Mouse (Mus musculus) midbrain, embryonic 14.5 days (tissue): ENCODE results near the gene Tmem39a. TPM values are rescaled to one million over a fixed set of nuclear protein-coding genes. Genes with fewer than 3 reads are reported as not detected.

Source experiments
- ATAC-seq: fragments of 200-750 bp; cut with Nextera tagmentation; 2 replicates; pipeline ENCODE4 v1.8.0; 2017; ENCODE audit warnings: moderate number of reproducible peaks, moderate library complexity; ENCODE audit not compliant: low FRiP score, low TSS enrichment
- DNase-seq: peaks from one replicate; pipeline ENCODE4 v3.0.0-alpha.2; 2015
- H3K27ac ChIP-seq: fragments of 300-500 bp; sonication (generic); replicated peaks from 2 replicates; pipeline ENCODE4 v1.5.1; 2014; ENCODE audit warnings: mild to moderate bottlenecking, low read depth, low read length, moderate library complexity
- H3K27me3 ChIP-seq: fragments of 300-500 bp; sonication (generic); 2 replicates; pipeline ENCODE4 v1.6.1; 2014; ENCODE audit warnings: low read length, control low read depth, mixed read lengths; ENCODE audit not compliant: control insufficient read depth, insufficient read depth
- H3K36me3 ChIP-seq: fragments of 300-500 bp; sonication (generic); 2 replicates; pipeline ENCODE4 v1.6.1; 2014; ENCODE audit warnings: low read length, control low read depth; ENCODE audit not compliant: control insufficient read depth, insufficient read depth
- H3K4me1 ChIP-seq: fragments of 300-500 bp; sonication (generic); 2 replicates; pipeline ENCODE4 v1.6.1; 2014; ENCODE audit warnings: mild to moderate bottlenecking, antibody characterized with exemption, low read length, control low read depth; ENCODE audit not compliant: control insufficient read depth, insufficient read depth
- H3K4me2 ChIP-seq: fragments of 300-500 bp; sonication (generic); 2 replicates; pipeline ENCODE4 v1.6.1; 2014; ENCODE audit warnings: mild to moderate bottlenecking, low read length, moderate library complexity
- H3K4me3 ChIP-seq: fragments of 300-500 bp; sonication (generic); replicated peaks from 2 replicates; pipeline ENCODE4 v1.5.1; 2014; ENCODE audit warnings: low read depth, low read length
- H3K9ac ChIP-seq: fragments of 300-500 bp; sonication (generic); replicated peaks from 2 replicates; pipeline ENCODE4 v1.6.1; 2014; ENCODE audit warnings: mild to moderate bottlenecking, low read length, moderate library complexity
- H3K9me3 ChIP-seq: fragments of 300-500 bp; sonication (generic); 2 replicates; pipeline ENCODE4 v1.6.1; 2016; ENCODE audit warnings: low read length, control low read depth, mixed read lengths; ENCODE audit not compliant: control insufficient read depth
- WGBS: fragments of 180-500 bp; shearing (Covaris S2); extraction: QIAGEN DNeasy Blood & Tissue Kit; methylation state at CpG from one replicate; pipeline ENCODE4 v1.1.7; 2014; 5-methylcytosine and 5-hydroxymethylcytosine counted together
- polyA plus RNA-seq: library from polyadenylated mRNA; unstranded; fragments of >200 nt; fragmentation: Nextera tagmentation; extraction: Ambion mirVana; gene quantifications from 2 replicates; pipeline ENCODE4 v1.2.1, GENCODE M21; 2014

Gene Tmem39a
- polyA plus RNA-seq, 1 experiment from 2014 or later = 38.6 TPM

DNA sequence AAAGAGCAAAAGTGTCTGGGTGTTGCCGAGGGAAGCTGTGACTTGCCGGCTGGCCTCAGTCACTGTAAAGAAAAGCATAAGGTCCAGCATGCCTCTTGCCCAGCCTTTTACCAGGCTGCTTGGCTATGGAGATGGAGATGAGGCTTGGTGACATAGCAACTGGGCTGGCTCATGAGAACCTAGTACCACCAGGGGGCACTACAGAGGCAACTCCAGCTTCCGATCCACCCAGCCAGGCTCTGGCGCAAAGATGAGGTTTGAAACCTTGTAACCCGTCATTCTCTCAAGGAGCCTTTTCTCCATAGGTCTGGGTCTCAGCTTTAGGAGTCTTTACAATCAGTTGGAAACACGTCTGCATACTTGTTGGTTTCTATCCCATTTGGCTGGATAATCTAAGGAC lies 60.6 kb downstream of the Tmem39a start:
- Histone ChIP-seq H3K9me3 (no peaks in the 10 kb centered on the region), H3K9ac (no peak overlapping the region), H3K27me3 (no peaks in the 10 kb centered on the region), H3K4me1 (no peaks in the 10 kb centered on the region), H3K4me3 (no peak overlapping the region), H3K27ac (no peak overlapping the region), H3K4me2 (no peak overlapping the region), H3K36me3 (no peaks in the 10 kb centered on the region)
- ATAC-seq (peak; percentile 53; the same call in 1 of the 2 replicates), DNase-seq (peak; percentile 88)
- WGBS = 17% methylated on average over 6 of the region's 6 CpGs

DNA sequence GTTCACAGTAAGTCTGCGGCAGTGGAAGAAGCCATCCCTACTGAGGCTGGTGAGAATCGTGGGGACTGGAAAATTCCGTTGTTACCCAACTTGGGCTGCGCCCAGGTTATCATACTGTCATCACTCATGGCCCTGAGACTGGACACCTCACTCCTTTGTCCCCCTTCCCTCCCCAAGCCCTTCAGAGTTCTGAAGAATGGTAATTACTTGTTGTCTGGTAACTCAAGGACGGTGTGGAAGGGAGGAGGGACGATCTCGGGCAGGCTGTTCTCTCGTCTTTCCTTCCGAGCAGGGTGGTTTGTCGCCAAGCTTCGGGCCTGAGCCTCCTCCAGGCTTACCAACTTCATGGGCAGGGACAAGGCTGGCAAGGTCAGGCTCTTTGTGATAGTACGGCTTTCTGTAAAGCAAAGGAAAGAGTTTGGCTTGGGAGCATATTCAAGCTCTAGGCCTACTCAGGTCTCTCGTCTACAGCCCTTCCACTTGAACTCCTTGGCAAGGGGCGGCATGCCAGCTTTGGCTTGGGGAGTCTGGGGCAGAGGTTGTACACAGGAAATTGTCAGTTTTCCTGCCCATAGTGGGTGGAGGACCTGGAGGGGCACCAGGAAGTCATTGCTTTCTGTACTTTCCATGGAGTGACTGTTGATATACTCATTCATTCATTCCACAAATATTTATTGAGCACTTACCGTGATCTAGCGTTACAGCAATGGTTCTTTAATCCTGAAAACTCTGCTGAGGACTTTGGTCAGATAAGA lies 62.4 kb downstream of the Tmem39a start:
- H3K4me3 ChIP-seq = no peak overlapping the region
- ATAC-seq = no peak
- no peak for DNase-seq
- H3K27me3 ChIP-seq = no peaks in the 10 kb centered on the region
- H3K4me2 ChIP-seq = no peak overlapping the region
- H3K9me3 ChIP-seq = no peaks in the 10 kb centered on the region
- no peak overlapping the region for H3K9ac ChIP-seq
- no peaks in the 10 kb centered on the region for H3K36me3 ChIP-seq
- 94% methylated on average over 16 of the region's 16 CpGs for WGBS
- no peaks in the 10 kb centered on the region for H3K4me1 ChIP-seq
- H3K27ac ChIP-seq = no peak overlapping the region

DNA sequence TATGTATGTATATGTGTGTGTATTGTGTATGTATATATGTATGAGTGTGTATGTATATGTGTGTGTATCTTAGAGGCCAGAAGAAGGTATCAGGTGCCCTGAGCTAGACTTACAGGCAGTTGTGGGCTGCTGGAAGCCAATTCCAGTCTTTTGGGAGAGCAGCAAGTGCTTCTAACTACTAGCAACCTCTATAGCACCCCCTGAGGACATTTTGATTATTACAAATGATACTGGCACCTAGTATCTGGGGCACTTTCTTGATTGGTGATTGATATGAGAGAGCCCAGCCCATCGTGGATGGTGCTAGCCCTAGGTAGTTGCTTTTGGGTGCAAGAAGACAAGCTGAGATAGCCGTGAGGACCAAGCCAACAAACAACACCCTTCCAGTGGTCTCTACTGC lies 63.8 kb downstream of the Tmem39a start:
- WGBS = 73% methylated on average over 2 of the region's 2 CpGs
- Histone ChIP-seq H3K27me3 (no peaks in the 10 kb centered on the region), H3K4me3 (no peak overlapping the region), H3K9ac (no peak overlapping the region), H3K4me2 (no peak overlapping the region), H3K4me1 (no peaks in the 10 kb centered on the region), H3K36me3 (no peaks in the 10 kb centered on the region), H3K27ac (no peak overlapping the region), H3K9me3 (no peaks in the 10 kb centered on the region)
- DNase-seq (peak; percentile 47), ATAC-seq (no peak)

DNA sequence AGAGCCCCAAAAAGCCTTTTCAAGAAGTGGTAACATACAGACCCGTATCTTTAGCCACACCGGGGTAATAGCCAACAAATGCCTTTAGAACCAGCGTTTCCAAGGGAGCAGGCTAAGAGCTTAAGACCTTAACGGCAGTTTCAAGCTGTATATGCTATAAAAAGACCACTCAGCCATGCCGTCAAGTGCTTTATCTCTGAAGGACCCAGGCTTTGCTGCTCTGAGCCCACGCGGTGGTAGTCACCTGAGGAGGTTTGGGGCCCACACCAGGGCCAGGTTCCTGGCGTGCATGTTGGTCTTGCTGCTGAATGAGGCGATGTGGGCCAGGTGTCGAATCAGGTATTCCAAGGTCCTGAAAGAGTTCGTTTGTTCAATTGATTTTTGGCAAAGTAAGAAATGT lies 65.8 kb downstream of the Tmem39a start:
- no peak for ATAC-seq
- no peak for DNase-seq
- no peak overlapping the region for H3K4me2 ChIP-seq
- H3K4me1 ChIP-seq = no peaks in the 10 kb centered on the region
- 77% methylated on average over 11 of the region's 11 CpGs for WGBS
- H3K9ac ChIP-seq = no peak overlapping the region
- no peak overlapping the region for H3K4me3 ChIP-seq
- no peaks in the 10 kb centered on the region for H3K27me3 ChIP-seq
- H3K27ac ChIP-seq = no peak overlapping the region
- H3K36me3 ChIP-seq = no peaks in the 10 kb centered on the region
- no peaks in the 10 kb centered on the region for H3K9me3 ChIP-seq

DNA sequence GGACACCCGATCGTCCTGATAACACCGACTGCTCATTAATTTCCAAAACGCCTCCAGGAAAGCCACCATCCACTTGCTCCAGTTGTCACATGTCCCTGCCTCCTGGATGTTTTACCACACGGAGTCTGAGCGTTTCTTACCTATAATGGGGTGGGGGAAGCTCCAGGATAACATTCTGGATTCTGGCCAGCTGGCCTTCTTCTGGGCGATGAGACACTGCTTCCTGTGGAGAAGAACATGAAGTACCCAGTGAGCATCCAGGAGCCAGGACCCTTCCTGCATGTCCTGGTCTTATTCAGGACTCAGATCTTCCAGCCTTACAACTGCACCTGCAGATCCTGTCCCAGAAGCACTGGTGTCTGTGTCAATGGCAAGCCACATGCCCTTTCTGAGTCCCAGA lies 66.9 kb downstream of the Tmem39a start:
- Histone ChIP-seq H3K4me1 (no peaks in the 10 kb centered on the region), H3K27ac (no peak overlapping the region), H3K4me2 (no peak overlapping the region), H3K36me3 (no peaks in the 10 kb centered on the region), H3K27me3 (no peaks in the 10 kb centered on the region), H3K4me3 (no peak overlapping the region), H3K9me3 (no peaks in the 10 kb centered on the region), H3K9ac (no peak overlapping the region)
- ATAC-seq = no peak
- WGBS = 94% methylated on average over 7 of the region's 7 CpGs
- DNase-seq = no peak

DNA sequence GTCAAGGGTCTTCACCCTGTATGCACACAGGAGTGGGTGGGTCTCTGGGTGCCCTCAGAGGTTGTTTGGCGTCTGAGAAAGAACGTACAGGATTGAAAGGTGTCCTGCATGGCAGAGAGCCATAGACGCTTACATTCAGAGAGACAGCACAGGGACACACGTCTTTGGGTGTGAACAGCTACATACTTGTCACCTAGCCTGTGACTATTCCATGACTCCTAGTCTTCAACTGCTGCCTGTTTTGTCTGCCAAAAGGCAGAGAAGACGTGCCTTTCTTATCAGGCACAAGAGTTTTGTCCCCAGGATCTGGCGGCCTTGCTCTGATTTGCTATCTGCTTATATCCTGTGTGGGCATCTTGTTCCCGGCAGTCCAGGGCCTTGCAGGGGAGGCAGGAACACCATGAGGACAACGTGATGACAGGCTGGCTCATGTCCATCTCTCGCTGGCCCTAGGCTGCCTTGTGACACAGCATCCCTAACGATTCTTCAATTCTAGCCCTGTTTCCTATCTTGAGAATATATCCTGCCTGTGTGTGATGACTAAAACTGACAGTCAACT lies 67.4 kb downstream of the Tmem39a start:
- no peak overlapping the region for H3K27ac ChIP-seq
- H3K9me3 ChIP-seq = no peaks in the 10 kb centered on the region
- H3K27me3 ChIP-seq = no peaks in the 10 kb centered on the region
- H3K4me1 ChIP-seq = no peaks in the 10 kb centered on the region
- H3K4me3 ChIP-seq = no peak overlapping the region
- H3K36me3 ChIP-seq = no peaks in the 10 kb centered on the region
- DNase-seq (no peak), ATAC-seq (no peak)
- WGBS = 88% methylated on average over 10 of the region's 10 CpGs
- H3K9ac ChIP-seq = no peak overlapping the region
- no peak overlapping the region for H3K4me2 ChIP-seq

DNA sequence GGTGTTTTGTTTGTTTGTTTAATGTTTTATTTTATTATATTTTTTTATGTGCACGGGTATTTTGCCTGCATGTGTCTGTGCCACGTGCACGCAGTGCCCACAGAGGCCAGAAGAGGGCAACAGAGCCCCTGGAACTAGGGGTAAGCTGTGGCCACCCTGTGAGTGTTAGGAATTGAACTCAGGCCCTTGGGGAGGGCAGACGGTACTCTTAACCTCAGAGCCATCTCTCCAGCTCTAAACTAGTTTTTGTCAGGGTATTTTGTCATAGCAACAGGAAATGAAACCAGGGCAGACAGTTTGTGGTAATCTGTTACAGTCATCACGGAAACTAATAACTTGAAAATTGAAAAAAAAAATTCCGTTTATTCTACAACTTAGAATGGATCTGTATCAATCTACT lies 73.6 kb downstream of the Tmem39a start:
- Histone ChIP-seq H3K4me2 (no peak overlapping the region), H3K9me3 (no peaks in the 10 kb centered on the region), H3K4me1 (no peaks in the 10 kb centered on the region), H3K27me3 (no peaks in the 10 kb centered on the region), H3K4me3 (no peak overlapping the region), H3K27ac (no peak overlapping the region), H3K36me3 (no peaks in the 10 kb centered on the region), H3K9ac (no peak overlapping the region)
- WGBS = 65% methylated on average over 6 of the region's 6 CpGs
- ATAC-seq (no peak), DNase-seq (peak; percentile 46)

DNA sequence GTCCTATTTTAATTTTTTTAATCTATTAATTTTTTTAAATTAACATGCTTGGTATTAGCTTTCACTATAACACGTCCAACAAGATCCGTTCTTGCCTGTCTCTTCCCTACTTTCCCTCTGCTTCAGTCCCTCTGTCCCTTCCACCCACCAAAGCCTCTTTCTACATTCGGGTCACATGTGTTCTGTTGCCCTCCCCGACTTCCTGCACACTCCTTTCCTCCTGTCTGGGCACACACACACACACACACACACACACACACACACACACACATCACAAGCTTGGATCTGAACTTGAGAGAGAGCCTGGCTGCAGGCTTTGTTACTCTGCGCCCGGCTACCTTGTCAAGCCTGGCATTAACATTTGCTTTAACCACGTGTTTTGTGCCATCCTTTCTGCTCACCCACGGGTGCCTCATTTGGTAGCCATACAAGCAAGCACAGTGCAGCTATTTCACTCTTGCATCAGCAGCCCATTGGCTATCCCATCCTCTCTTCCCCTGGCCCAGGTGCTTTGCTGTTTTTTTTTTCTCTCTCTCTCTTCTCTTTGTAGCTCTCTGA lies 77.4 kb downstream of the Tmem39a start:
- H3K9ac ChIP-seq = no peak overlapping the region
- no peak overlapping the region for H3K4me3 ChIP-seq
- H3K36me3 ChIP-seq = no peaks in the 10 kb centered on the region
- H3K9me3 ChIP-seq = no peaks in the 10 kb centered on the region
- ATAC-seq (no peak), DNase-seq (no peak)
- WGBS = 77% methylated on average over 8 of the region's 8 CpGs
- H3K4me2 ChIP-seq = no peak overlapping the region
- no peak overlapping the region for H3K27ac ChIP-seq
- H3K4me1 ChIP-seq = no peaks in the 10 kb centered on the region
- H3K27me3 ChIP-seq = no peaks in the 10 kb centered on the region

DNA sequence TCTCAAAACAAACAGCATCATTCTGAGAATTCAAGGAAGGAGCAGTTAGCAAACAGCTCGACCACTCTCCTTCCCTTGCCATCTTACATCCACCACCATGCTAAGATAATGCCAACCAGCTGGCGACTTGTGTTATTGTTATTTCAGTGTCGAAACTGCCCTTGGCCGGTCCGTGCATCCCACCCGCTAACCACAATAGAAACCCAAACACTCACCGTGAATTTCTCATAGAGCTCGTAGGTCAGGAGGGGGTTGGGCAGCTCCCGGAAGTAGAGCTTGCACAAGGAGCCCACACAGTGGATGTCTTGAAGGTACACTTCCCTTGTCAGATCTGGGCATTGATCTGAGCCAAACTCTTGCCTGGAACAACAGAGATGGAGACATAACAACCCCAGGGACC lies 78.2 kb downstream of the Tmem39a start:
- H3K27me3 ChIP-seq = no peaks in the 10 kb centered on the region
- ATAC-seq = no peak
- WGBS = 88% methylated on average over 9 of the region's 9 CpGs

More for the DNA sequence above, 78.2 kb downstream of the Tmem39a start:
- H3K36me3 ChIP-seq = no peaks in the 10 kb centered on the region
- no peaks in the 10 kb centered on the region for H3K4me1 ChIP-seq
- no peak for DNase-seq
- no peak overlapping the region for H3K27ac ChIP-seq
- H3K4me3 ChIP-seq = no peak overlapping the region
- no peak overlapping the region for H3K4me2 ChIP-seq
- no peak overlapping the region for H3K9ac ChIP-seq
- no peaks in the 10 kb centered on the region for H3K9me3 ChIP-seq
